Mouse (Mus musculus): Measurements from ENCODE around the gene Sall4.

Gene Sall4

DNA sequence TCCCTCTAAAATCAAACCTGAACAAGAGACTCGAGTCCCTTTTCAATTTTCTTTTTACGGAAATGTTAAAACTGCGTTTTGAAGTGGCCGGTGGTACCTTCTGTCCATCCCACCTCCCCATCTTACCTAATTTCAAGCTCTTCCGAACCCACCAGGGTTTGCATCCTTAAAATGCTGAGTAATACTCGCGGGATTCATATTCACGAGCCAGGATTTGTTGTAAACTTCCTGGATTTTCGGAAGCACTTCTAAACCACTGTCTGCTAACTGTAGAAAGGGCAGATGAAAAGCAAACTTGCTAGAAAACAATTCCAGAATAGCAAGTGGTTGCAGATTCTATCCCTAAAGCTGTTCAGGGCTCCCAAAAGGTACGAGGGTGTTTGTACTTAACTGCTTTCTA is at the start of gene Sall4:
TSS of gene Sall4 (minus strand) at position 362 of the 400 bp plus-strand sequence.
- no peak for DNase-seq (ENCODE audit: low spot score in 2 of 2)

DNA sequence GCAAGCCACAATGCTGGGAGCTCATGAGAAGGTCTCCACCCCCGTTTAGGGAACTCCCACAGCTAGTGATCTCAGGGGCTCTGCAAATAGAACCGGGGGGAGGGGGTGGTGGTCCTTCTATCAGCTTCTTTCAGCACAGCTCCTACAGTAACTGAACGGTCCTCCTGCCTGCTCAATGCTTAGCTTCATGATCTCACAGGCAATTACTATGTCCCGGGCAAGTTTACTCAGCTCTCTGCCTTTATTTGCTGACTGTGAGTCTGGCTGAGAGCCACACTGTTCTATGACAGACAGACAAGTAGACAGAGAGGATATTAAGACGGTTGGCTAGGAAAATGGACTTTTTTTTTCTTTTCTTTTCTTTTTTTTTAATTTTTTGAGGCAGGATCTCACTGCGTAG is 45.5 kb upstream of the Sall4 start:
- DNase-seq (ENCODE audit: low spot score in 2 of 2), result no peak

DNA sequence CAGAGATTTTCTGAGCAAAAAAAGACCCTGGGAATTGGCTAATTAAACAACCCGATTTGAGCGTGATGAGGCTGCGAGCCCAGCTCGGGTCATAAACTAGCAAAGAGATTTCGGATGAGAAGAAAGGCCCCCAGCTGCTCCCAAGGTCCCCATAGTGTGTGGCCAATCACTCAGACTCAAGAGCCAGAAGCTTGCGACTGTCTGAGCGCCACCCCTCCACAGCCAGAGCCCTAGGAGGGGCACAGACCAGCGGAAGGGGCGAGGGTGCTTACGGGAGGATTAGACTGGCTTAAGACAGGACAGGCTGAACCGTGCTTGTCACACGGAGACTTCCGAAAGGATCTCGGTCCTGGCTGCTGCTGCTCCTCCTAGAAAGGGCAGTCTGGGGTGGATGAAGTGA is 42.2 kb upstream of the Sall4 start:
- no peak for DNase-seq (ENCODE audit: low spot score in 2 of 2)

DNA sequence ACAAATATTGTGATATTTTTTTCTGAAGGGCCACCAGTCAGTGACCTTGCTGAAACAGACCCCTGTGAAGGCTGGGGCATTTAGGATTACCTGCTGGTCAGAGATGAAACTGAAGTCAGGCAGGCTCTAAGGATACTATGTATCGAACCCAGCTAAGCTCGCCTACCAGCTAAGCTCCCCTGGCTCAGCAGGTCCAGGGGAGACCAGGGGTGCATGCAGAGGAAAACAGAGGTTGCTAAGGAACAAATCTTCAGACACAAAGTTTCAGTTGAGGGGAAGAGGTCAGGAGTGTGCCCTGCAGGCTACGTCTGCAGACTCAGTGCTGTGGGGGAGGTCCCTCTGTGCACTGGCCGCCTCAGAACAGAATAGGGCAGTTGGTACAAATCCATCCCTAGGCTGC is 39.9 kb upstream of the Sall4 start:
- DNase-seq (ENCODE audit: low spot score in 2 of 2), result no peak

DNA sequence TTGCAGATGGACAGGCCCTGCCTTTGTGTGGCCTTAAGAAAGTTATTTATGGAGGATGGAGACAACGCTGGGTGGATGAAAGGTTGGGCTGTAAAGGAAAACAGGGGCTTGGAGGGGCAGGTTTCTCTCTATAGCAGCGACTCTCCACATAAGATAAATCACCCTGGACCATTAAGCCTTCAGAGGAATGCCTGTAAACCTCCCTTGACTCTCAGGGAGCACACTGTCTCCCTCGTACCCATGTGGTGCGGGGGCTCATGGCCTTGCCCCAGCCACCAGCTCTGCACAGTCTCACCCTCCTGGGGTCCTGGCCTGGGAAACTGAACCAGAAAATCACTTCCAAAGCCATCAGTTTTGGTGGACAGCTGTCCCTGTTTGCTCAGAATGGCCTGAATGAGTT is 36.1 kb upstream of the Sall4 start:
- DNase-seq (ENCODE audit: low spot score in 2 of 2), result no peak

DNA sequence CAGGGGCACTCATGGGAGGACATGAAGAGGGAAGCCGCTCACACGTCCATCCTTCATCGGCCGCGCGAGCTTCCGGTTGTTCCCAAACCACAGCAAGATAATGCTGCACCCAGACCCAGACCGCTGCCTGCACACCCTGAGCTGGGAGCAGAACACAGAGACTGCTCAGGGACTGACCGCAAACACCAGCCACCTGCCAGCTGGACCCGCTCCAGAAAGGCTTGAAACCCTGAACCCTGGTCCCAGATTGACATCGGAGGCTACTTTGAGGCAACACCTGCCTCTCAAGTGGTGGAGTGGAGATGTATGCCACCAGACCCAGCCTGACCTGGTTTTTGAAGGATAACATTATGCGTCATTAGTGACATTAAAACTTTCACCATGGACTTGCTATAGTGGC is 31.6 kb upstream of the Sall4 start:
- DNase-seq (ENCODE audit: low spot score in 2 of 2), result no peak

DNA sequence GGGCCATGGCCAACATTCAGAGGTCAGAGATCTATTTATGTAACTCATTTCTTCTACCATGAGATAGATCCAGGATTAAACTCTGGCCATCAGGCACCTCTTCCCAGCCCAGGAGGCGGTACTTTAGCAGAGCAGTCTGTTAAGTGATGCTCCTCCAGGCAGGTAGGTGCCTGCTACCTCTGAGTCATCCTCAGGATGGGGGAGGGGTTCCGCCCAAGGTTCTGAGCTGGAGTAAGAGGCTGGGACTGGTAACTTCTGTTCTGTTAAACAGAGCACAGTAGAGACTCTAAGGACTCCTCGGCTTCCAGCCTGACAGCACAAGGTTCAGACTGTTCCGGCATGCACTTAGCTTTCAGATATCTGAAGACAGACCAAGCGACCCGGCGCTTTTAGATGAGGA is 31.2 kb upstream of the Sall4 start:
- peak in 1 of 2 experiments; percentile 5 for DNase-seq (ENCODE audit: low spot score in 2 of 2)

DNA sequence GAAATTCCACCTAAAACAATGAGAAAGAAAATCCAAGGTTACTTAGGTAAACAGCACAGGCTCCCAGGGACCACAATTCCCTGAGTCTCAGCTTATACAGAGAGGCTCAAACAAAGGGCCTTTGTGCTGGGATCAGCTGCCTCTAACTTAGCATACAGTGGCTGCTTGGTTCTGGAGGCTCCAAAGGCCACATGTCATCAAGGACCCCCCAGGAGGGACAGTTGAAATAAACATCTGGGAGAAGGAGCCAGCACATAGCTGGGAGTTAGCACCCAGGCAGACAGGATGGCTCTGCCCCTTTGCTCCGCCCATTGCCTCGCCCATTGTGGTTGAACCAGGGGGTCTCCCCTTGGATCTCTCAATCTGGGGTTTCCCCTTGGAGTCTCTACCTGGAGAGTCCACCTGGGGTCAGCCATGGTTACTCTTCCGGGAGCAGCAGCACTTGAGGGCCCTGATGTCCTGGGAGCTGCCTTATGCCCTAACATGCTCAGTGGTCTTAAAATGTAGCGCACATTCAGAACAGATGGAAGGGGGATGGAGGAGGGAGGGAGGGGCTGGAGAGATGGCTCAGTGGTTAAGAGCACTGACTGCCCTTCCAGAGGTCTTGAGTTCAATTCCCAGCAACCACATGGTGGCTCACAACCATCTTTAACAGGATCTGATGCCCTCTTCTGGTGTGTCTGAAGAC is 23.5 kb upstream of the Sall4 start:
- DNase-seq (ENCODE audit: low spot score in 2 of 2), result no peak

DNA sequence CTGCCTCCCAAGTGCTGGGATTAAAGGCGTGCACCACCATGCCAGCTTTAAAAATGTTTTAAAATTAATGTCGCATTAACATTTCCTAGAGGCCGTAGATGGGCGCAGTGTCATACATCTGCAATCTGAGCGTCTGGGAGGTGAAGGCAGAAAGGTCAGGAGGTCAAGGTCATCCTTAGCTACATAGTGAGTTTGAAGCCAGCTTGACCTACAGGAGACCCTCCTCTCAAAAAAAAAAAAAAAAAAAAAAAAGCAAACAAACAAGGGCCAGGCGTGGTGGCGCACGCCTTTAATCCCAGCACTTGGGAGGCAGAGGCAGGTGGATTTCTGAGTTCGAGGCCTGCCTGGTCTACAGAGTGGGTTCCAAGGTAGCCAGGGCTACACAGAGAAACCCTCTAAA is 18.4 kb upstream of the Sall4 start:
- DNase-seq (ENCODE audit: low spot score in 2 of 2), result no peak

DNA sequence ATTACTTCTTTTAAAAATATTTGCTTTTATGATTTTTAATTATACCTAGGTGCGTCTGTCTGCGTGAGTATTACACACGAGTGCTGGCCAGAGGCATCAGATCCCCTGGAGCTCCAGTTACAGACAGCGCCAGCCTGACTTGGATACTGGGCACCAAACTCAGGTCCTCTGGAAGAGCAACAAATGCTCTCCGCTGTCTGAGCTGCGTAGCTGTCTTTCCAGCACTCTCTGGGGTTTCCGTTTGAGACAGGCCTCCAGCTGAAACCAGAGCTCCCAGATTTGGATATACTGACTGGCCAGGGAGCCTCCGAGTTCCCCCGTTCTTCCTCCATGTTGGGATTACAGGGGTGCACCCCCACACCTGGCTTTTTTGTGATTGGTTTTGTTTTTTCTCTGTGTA is 12.9 kb upstream of the Sall4 start:
- no peak for DNase-seq (ENCODE audit: low spot score in 2 of 2)

DNA sequence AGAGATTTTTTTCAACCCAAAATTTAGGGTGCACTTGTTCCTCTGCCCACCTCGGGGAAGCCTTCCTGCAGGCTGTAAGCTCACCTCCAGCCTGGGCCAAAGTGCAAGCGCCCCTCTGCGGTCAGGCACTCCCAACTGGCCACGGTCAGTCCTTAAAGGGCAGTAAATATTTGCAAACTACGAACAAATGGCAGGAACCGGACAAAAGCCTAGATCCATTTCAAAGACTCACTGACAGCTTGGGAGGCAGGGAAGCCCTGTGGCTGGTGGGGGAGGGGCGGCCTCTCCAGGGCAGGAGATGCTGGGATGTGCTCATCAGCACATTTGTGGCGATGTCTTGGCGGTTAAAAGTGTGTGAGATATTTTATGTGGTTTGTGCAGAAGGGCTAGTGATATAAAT is 12.3 kb upstream of the Sall4 start:
- DNase-seq (ENCODE audit: low spot score in 2 of 2), result no peak

DNA sequence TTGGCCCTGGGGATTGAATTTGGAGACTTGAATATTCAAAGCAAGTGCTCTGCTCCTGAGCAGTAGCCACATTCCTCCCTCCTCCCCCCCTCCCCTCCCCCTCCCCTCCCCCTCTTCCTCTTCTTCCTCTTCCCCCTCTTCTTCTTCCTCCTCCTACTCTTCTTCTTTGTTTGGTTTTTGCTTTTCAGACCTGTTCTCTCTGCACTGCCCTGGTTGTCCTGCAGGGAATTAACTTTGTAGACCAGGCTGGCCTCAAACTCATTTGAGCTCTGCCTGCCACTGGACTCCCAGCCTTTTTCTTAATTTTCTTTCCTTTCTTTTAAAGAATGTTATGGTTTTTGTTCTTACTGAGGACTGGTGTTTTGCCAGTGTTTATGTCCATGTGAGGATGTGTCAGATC is 9.7 kb upstream of the Sall4 start:
- DNase-seq (ENCODE audit: low spot score in 2 of 2), result no peak

DNA sequence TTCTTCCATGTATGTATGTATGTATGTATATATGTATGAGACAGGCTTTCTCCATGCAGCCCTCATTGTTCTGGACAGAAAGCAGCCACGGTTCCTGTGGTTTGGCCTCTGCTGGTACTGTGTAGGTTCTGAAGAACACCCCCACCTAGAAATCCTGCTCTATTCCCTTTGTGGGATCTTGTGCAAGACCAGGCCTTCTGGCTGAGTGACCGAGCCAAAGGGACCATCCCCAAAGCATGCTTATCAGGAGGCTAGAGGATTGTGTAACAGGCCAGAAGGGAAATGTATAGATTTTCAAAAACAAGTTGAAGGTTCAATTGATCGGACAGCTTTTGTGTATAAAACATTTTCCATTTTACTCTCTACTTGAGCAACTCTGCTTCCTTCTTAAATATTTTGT is 8.5 kb upstream of the Sall4 start:
- DNase-seq (ENCODE audit: low spot score in 2 of 2), result no peak

DNA sequence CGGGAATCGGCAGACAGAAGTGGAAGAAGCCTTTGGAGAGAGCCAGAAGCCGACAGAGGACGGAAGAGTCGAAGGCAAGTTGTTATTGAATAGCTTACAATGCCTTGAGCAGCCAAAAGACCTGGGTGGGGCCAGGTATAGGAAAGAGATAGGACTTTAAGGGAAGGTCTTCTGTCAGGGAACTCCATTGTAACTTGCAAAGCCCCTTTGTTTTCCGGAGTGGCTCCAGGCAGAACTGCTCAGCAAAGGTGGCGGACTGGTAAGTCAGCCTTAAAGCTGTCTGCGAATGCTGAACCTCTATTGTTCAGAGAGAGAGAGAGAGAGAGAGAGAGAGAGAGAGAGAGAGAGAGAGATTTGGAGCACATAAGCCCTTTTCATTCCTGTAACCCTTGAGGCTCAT is 1.5 kb upstream of the Sall4 start:
- no peak for DNase-seq (ENCODE audit: low spot score in 2 of 2)

DNA sequence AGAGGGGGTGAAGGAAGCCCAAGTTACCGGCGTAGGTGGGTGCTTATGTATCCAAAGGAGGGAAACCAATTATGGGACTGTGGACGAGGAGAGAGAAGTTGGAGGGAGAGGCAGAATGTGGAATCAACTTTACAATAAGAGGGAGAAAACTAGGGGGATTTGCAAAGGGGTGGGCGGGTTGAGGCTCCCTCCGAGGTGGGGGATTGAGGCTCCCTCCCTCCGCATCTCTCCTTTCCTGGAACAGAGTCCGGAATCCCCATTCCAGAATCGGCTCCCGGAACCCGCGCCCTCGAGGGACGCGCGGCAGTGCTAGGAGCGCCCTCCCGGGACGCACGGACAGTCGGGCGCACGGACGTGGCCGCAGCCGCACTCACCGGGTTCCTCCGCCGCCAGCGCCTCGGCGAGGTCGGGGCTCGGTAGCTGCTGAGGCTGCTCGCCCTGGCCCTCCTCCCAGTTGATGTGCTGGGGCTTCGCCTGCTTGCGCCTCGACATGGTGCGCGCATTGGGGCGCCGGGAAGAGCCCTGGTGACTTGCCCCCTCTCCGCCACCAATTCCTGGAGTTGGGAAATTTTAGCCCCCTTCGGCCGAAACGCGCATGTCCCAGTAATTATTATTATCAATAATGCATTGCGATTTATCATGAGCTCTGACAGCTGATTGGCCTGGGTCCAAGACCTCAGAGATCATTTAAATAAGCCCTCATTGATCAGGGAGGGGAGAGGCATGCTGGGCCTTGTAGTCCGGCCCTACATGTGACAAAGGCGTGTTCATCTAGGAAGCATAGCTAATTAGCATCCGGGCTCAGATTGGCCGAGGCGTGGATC is 993 bp downstream of the Sall4 start:
- DNase-seq (ENCODE audit: low spot score in 2 of 2), result no peak

DNA sequence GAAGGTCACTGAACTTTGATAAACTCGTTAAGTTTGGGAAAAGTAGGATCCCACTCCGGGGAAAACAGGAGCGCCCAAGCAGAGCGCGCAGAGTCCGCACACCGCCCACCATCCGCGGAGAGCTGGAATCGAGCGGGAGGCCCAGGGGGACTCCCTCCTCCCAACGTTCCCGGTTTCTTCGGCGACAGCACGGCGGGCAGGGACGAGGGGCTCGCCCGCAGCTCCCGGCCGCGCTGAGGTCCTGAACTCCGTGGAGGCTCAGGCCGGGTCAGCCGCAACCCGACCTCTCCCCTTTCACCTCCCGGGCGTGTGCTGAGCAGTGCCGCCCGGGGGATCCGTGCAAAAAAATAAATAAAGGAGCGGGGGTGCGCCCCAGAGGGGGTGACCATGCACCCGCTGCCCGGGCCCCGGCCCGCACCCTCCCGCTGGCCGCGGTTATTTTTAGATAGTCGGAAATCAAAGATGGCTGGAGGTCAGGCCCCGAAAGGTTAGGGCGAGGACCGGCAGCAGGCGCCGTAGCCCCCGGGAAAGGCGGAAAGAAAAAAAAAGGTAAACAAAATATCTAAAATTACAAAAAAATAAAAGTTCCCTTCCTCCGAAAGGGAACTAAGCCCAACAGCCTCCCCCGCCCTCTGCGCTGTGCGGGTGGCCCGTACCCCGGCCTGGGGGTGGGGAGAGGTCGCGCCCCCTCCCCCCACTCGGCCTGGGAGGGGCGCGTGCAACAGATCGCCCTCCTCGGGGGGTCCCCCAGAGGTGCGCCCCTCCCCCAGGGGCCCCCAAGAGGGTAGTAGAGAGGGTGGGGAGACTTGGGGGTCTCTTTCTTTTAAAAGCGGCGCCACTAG is 1.8 kb downstream of the Sall4 start:
- no peak for DNase-seq (ENCODE audit: low spot score in 2 of 2)

DNA sequence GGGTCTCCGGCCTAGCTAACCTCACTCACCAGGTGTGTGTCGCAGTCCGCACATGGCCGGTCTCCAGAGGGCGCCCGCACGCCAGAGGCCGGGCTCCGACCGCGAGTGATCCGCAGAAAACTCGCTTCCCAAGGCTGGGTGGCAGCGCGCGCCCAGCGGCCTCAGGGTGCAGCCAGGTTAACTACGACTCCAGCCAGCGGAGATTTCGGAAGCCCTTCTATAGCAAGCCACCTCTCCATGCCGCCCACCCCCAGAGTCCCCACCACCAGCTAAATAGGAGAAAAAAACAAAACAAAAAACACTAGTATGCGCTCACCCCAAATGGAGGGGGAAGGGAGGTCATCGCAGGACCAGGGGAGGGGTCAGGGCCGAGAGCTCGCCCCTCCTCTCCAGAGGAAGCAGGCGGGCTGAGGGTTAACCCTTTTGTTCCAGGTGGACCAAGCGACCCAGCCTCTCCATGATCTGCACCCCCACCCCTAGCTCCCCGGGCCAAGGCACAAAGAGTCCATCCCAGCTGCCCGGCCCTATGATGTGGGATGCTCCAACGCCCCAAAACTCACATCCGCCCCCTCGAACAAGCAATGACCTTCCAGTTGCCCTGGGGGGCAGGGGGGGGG is 2.6 kb downstream of the Sall4 start:
- DNase-seq (ENCODE audit: low spot score in 2 of 2), result no peak

DNA sequence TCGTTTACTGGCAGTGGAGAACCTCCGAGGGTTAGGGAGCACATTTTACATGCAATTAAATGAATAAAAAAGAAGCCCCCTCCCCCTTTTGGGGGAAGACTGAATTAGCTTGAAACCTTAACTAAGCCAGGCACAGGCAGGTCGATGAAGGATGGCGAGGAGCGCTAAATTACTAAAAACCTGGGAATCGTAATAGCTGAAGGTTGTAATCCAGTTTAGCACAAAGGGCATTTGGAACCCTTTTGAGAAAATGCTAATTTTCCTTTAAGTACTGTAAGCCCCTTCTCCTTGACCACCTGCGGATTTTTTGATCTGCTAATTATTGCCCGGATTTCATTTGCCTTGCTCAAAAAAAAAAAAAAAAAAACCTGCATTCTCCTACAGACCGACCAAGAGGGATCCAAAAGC is 3.3 kb downstream of the Sall4 start:
- no peak for DNase-seq (ENCODE audit: low spot score in 2 of 2)

DNA sequence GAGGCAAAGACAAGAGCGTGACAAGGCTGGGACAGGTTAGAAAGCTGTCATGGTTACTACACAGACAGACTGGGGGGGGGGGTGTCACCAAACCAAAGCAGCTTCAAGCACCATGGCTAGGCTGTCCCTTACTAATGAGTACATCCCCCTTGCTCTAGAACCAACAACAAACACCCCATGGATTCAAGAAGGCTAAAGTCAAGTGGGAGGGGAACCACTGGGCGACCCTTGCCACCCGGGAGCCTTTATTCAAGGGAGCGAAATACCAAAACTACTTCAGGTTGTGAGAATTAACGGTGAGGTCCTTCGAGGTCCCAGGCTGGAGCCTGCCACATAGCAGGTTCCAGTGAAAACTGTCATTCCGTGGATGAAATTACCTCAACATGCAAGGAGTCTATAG is 4.0 kb downstream of the Sall4 start:
- DNase-seq (ENCODE audit: low spot score in 2 of 2), result no peak

DNA sequence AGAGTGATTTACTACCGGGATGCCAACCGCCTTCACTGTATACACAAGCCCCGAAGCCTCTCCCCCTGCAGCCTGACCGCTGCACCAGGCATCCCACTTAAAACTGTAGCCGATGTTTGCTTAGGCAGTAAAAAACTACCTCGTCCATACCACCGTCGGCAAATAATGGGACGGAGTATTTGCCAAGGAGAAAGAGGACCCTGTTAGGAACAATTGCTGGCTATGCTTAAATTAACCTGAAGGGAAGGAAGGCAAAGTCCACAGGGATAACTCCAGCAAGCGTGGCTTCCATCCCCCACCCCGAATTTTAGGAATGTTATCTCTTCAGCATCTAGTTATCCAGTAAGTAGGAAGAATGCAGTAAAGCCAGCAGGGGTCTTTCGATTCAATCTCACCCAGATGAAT is 5.3 kb downstream of the Sall4 start:
- no peak for DNase-seq (ENCODE audit: low spot score in 2 of 2)

DNA sequence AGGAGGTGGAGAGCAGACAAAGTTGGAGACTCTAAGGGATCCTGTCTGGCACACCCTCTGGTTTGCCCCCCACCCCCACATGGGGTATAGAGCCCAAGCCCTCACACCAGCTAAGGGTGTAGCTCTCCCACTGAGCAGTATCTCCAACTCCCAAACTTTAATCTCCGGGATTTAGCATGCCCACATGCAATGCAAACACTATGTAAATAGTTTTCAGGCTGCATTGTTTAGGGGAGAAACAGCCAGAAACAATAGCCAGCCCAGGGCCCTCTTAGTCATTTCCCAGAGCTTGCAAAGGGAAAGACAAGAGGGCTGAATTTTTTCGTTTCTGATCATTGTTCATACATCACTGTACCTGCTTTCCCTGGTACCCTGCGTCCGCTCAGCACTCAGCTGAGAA is 5.8 kb downstream of the Sall4 start:
- DNase-seq (ENCODE audit: low spot score in 2 of 2), result no peak

DNA sequence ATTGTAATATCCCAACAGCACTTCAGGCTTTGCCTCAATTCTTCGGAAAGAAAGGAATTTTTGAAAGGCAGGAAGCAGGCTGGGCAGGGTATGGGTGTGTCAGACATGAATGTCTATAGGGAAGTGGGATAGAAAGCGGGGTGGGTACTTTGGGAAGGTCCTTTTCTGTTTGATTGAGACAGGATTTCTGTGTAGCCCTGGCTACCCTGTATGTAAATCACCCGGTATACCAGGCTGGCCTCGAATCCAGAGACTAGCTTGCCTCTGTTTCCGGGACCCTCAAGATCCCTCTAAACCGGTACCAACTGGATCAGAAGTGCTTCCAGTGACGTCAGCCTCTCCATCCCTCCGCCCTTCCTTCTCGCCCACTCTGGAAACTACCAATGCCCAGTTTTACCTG is 6.6 kb downstream of the Sall4 start:
- no peak for DNase-seq (ENCODE audit: low spot score in 2 of 2)

Measured in frontal cortex, postnatal 25 days (tissue).